Mouse (Mus musculus): ENCODE data around the gene Olfr948.

The Olfr948 gene

DNA sequence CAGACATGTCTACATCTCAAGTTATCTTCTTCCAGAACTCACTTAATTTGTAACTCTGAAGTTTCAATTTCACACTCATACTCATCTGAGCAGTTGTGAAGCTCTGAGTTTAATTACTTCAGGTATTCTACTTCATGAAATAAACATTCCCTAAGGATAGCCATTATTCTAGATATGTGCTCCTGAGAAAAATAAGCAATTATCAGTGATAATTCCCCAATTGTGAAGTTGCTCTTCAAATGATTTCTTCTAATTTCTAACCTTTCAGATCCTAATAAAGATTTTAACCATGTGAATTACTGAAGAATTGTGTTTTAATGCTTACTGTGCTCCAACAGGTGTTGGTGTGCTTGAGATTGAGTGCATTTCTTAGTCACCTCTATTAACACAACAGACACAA is at the start of gene Olfr948:
TSS of gene Olfr948 (minus strand) at position 101 of the 400 bp plus-strand sequence.
- DNase-seq (ENCODE audit: inconsistent ontology term): no peak

DNA sequence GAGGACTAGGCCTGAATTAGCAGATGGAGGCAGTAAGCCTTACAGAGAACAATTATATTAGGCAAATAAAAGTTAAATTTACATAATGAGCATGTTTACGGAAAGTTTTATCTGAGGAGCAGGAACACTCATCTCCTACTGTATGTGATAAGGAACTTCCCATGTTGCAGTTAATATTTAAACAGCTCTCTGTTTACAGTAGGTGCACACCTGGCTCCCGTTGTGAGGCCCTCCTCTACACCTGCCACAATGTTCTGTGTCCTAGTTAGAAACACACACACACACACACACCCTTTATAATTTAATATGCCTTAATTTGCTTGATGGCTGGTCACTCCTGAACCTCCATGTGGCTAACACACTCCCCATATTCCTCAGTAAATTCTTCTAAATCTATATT is 38.7 kb downstream of the Olfr948 start:
- no peak for DNase-seq (ENCODE audit: inconsistent ontology term)

DNA sequence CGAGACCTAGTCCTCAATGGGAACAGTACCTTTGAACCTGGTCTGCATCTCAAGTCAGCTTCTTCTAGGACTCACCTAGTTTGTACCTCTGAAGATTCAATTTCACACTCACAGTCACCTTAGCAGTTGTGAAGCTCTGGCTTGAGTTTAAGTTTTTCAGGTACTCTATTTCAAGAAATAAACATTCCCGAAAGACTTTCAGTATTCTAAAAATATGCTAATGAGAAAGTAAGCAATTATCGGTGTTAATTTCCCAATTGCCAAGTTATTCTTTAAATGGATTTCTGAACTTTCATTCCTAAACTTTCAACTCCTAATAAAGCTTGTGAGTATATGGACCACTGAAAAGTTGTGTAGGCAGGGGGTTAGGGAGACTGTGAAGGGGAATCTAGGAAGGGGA is 49.1 kb downstream of the Olfr948 start, which contains the start of gene Olfr945:
TSS of gene Olfr945 (minus strand) at position 101 of the 400 bp plus-strand sequence.
- no peak for DNase-seq (ENCODE audit: inconsistent ontology term)

Measured in Muller cell, postnatal 12 days (primary cell).